Mouse (Mus musculus): ENCODE data around the gene Bean1. TPM values are rescaled to one million over a fixed set of nuclear protein-coding genes. Genes with fewer than 3 reads are reported as not detected.
A peak's percentile ranks its signal among the peaks of the same experiment; 100 is the strongest.

Gene Bean1
- total and polyA plus RNA-seq, 3 experiments: not detected

DNA sequence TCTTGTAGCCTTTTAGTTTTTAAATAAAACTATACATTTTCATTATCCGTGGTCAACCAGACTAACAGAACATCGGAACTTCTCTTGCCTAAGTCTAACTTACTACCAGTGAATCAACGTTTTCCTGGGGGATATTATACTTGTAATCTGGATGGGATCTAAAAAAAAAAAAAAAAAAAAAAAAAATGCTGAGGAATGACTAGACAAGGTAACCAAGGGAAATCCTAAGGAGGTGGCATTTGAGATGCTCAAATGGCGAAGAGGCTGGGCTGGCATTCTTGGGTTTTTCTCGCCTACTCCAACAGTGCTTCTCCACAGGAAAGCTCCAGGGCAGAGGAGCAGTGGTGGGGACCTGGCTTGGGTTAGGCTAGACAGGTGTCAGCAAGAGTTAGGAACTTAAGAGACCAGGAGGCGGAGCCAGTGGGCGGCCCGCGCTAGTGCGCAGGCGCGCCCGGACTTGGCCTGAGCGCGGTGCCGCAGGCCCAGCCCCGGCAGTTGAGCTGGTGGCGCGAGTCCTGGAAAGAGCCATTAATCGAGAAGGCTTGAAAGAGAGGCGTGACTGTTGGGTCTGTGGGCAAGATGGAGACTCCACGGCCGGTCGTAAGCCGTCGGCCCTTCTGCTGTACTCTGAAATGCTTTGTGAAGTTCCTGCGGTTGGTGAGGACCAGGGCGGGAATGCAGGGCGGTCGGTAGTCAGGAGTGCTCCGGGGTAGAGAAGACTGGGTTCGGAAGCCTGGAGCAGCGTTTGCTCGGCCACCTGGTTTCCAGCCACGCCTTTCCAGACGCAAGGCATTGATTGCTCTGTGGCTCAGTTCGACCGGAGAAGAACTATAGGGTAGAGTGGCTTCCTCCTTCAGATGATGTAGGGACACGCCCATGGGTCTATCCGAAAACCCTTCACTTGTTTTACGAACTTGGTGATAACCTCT is 80.5 kb downstream of the Bean1 start, which contains the start of gene Cklf (continued):
- peak; percentile 67 for TF ChIP-seq MAX (IDR thresholded peaks at IDR 0.05; ENCODE audit: low read length)
- TF ChIP-seq NRF1 (IDR thresholded peaks at IDR 0.05; ENCODE audit: insufficient read depth, low read depth, low read length, poor library complexity, severe bottlenecking): peak; percentile 84
- TF ChIP-seq ETS1 (IDR thresholded peaks at IDR 0.05; ENCODE audit: low read depth, low read length): no peak
- peak; percentile 93 for TF ChIP-seq POLR2AphosphoS2 (IDR thresholded peaks at IDR 0.05; ENCODE audit: low read length)
- no peak for TF ChIP-seq RCOR1 (IDR thresholded peaks at IDR 0.05; ENCODE audit: low read depth, low read length)
- TF ChIP-seq TCF12 (IDR thresholded peaks at IDR 0.05; ENCODE audit: low read depth, low read length): peak; percentile 57; the same call in 1 of the 2 replicates
- TF ChIP-seq HCFC1 (IDR thresholded peaks at IDR 0.05; ENCODE audit: low read depth, low read length): peak; percentile 61
- peak; percentile 90 to 93 for TF ChIP-seq POLR2A (IDR thresholded peaks at IDR 0.05; ENCODE audit: control insufficient read depth in 1 of 2, insufficient read depth in 1 of 2, low read depth in 1 of 2, low read length in 2 of 2, poor library complexity in 1 of 2)
- no peak for TF ChIP-seq SMC3 (IDR thresholded peaks at IDR 0.05; ENCODE audit: low read depth, low read length)
- TF ChIP-seq CHD2 (IDR thresholded peaks at IDR 0.05; ENCODE audit: low read length): no peak

DNA sequence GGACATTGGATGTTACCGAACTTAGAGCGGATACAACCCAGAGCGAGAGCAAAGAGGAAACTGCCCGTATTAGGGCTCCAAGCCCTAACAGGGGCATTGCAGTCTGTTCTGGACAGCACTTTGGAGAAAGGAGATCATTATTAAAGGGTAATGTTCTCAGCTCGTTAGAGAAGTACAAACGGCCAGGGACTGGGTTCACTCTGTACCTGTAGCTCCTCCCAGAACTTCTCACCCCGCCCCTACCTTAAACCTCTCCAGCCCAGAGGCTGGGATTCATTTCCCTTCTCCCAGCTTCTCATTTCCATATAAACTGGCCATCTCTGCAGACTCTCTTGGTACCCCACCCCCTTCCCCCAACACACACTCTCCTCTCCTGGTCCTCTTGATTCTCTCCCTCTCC is 81.2 kb downstream of the Bean1 start:
- Histone ChIP-seq H3K9me3 (replicated peaks; ENCODE audit: insufficient read depth, low read length) (no peaks in the 10 kb centered on the region), H3K4me3 (ENCODE audit: control insufficient read depth in 1 of 2, insufficient read depth in 1 of 2, low read depth in 2 of 2, low read length in 2 of 2) (peak overlapping the region; percentile 78 to 84), H3K4me1 (ENCODE audit: control insufficient read depth in 1 of 2, insufficient read depth in 2 of 2, low read length in 2 of 2) (peaks cover 4 to 25% of the 10 kb centered on the region in 2 experiments), H3K27me3 (ENCODE audit: control insufficient read depth in 1 of 2, insufficient read depth in 2 of 2, low read length in 2 of 2) (no peaks in the 10 kb centered on the region), H3K27ac (ENCODE audit: control insufficient read depth, low read depth, low read length) (no peak overlapping the region; the same call in 1 of the 2 replicates), H3K79me2 (ENCODE audit: control insufficient read depth, insufficient read depth, low read length, poor library complexity) (peaks cover 7% of the 10 kb centered on the region), H3K9ac (ENCODE audit: control insufficient read depth, low read depth, low read length, poor library complexity, severe bottlenecking) (peak overlapping the region; percentile 73), H3K36me3 (ENCODE audit: control insufficient read depth in 1 of 2, insufficient read depth in 2 of 2, low read length in 2 of 2) (peaks cover 0 to 15% of the 10 kb centered on the region in 2 experiments; a peak in 2 of 4 replicates)
- DNase-seq (ENCODE audit: low read depth, low spot score): no peak
- no peak for TF ChIP-seq CTCF (IDR thresholded peaks at IDR 0.05 in 2 of 3, conservative IDR thresholded peaks at IDR 0.05 in 1 of 3; ENCODE audit: control insufficient read depth in 1 of 3, insufficient read depth in 1 of 3, low read depth in 2 of 3, low read length in 3 of 3, poor library complexity in 1 of 3, severe bottlenecking in 1 of 3)
- TF ChIP-seq TAL1 (IDR thresholded peaks at IDR 0.05; ENCODE audit: low read length): no peak
- TF ChIP-seq MAFK (IDR thresholded peaks at IDR 0.05; ENCODE audit: borderline replicate concordance, low read depth, low read length): no peak
- no peak for TF ChIP-seq GATA1 (IDR thresholded peaks at IDR 0.05; ENCODE audit: low read depth, low read length)
- TF ChIP-seq RAD21 (IDR thresholded peaks at IDR 0.05; ENCODE audit: low read depth, low read length): no peak
- TF ChIP-seq BHLHE40 (IDR thresholded peaks at IDR 0.05; ENCODE audit: borderline replicate concordance, low read depth, low read length): no peak
- TF ChIP-seq USF2 (IDR thresholded peaks at IDR 0.05; ENCODE audit: borderline replicate concordance in 1 of 2, insufficient read depth in 1 of 2, low read depth in 1 of 2, low read length in 2 of 2): no peak
- no peak for TF ChIP-seq NELFE (IDR thresholded peaks at IDR 0.05; ENCODE audit: low read depth, low read length)
- no peak for TF ChIP-seq CHD2 (IDR thresholded peaks at IDR 0.05; ENCODE audit: low read length)
- TF ChIP-seq ETS1 (IDR thresholded peaks at IDR 0.05; ENCODE audit: low read depth, low read length): no peak
- no peak for TF ChIP-seq POLR2AphosphoS5 (IDR thresholded peaks at IDR 0.05; ENCODE audit: borderline replicate concordance, low read depth, low read length)
- no peak for TF ChIP-seq NRF1 (IDR thresholded peaks at IDR 0.05; ENCODE audit: insufficient read depth, low read depth, low read length, poor library complexity, severe bottlenecking)
- TF ChIP-seq MXI1 (IDR thresholded peaks at IDR 0.05; ENCODE audit: low read depth, low read length): no peak
- no peak for TF ChIP-seq MYC (IDR thresholded peaks at IDR 0.05; ENCODE audit: low read depth, low read length)
- TF ChIP-seq POLR2A (IDR thresholded peaks at IDR 0.05; ENCODE audit: control insufficient read depth in 1 of 2, insufficient read depth in 1 of 2, low read depth in 1 of 2, low read length in 2 of 2, poor library complexity in 1 of 2): no peak
- TF ChIP-seq POLR2AphosphoS2 (IDR thresholded peaks at IDR 0.05; ENCODE audit: low read length): no peak
- TF ChIP-seq USF1 (IDR thresholded peaks at IDR 0.05; ENCODE audit: low read depth, low read length): no peak
- no peak for TF ChIP-seq E2F4 (IDR thresholded peaks at IDR 0.05; ENCODE audit: borderline replicate concordance, low read depth, low read length)
- no peak for TF ChIP-seq TBP (IDR thresholded peaks at IDR 0.05; ENCODE audit: low read depth, low read length)
- TF ChIP-seq GABPA (IDR thresholded peaks at IDR 0.05; ENCODE audit: low read depth, low read length): no peak
